Comparison of ENCODE assay signal across 8 mouse cellular contexts in genomic region chr5:109506729-109507128, GRCm38 (mm10). TPM values are rescaled to one million over a fixed set of nuclear protein-coding genes. Genes with fewer than 3 reads are reported as not detected.
DNase-seq lines count a peak whose midpoint lies in the region; ATAC-seq and TF ChIP-seq lines count a peak whose summit lies in the region.

No protein-coding gene starts in this region.

- DNase-seq in frontal cortex, postnatal 36 days (ENCODE audit: low spot score in 2 of 2) = peak; percentile 0 to 14
- no peak for DNase-seq in frontal cortex, postnatal 25 days (ENCODE audit: low spot score in 2 of 2)
- DNase-seq in right cerebral cortex, adult 18-20 months = peak; percentile 10
- no peak for DNase-seq in right cerebral cortex, postnatal 14 days
- DNase-seq in cerebellum, adult 2 months = peak; percentile 14 to 18
- DNase-seq in kidney, postnatal 25 days = peak; percentile 31 to 35
- peak; percentile 4 for DNase-seq in right cerebral cortex, postnatal 25 days

- peak; percentile 46; the same call in 1 of the 2 replicates for TF ChIP-seq CTCF in cerebellum, adult 2 months (IDR thresholded peaks at IDR 0.05; ENCODE audit: borderline replicate concordance, insufficient read depth, low read depth, low read length)

- no peak for TF ChIP-seq POLR2A in cerebellum, adult 2 months (IDR thresholded peaks at IDR 0.05; ENCODE audit: borderline replicate concordance, insufficient read depth, low read length)

- 0% methylated on average over 1 of the region's 1 CpGs for WGBS in cerebellum, adult 2 months

- no peak overlapping the region for H3K4me3 ChIP-seq in cerebellum, adult 2 months (replicated peaks; ENCODE audit: insufficient read depth, low read depth, low read length)

- no peaks in the 10 kb centered on the region for H3K4me1 ChIP-seq in cerebellum, adult 2 months (ENCODE audit: control insufficient read depth, insufficient read depth, low read length)

- H3K27ac ChIP-seq in cerebellum, adult 2 months (ENCODE audit: insufficient read depth, low read length) = no peak overlapping the region

- ATAC-seq in monocyte, adult 5-6 weeks (replicated peaks; ENCODE audit: insufficient number of reproducible peaks, low FRiP score, low TSS enrichment, poor library complexity, severe bottlenecking) = no peak

- H3K27me3 ChIP-seq in cerebellum, adult 2 months (ENCODE audit: control insufficient read depth, insufficient read depth, low read length) = no peaks in the 10 kb centered on the region

RNA-seq across cellular contexts. Expression of gene Crlf2, which starts 52.1 kb away (rescaled TPM):
- polyA plus RNA-seq in cerebellum, adult 2 months (2012; rRNA removed) = 15.7 and 17.5 TPM in 2 replicates
- total RNA-seq in monocyte, adult 5-6 weeks (2017) = 41.4 to 51.2 TPM (median 49.4 TPM) in 3 replicates

Comparison
In these comparisons a context has a peak if more than half of its experiments do, and no peak if none do; other contexts are left out.
1. DNase-seq: peak in frontal cortex, postnatal 36 days (2 of 2), right cerebral cortex, adult 18-20 months (single experiment), cerebellum, adult 2 months (2 of 2), kidney, postnatal 25 days (2 of 2) and right cerebral cortex, postnatal 25 days (single experiment); none in frontal cortex, postnatal 25 days (0 of 2) and right cerebral cortex, postnatal 14 days (single experiment).